Mouse (Mus musculus): ENCODE measurements around the gene Ttbk1.

- TF ChIP-seq CTCF (IDR thresholded peaks at IDR 0.05; ENCODE audit: low read depth, low read length), result peak; percentile 64; the same call in 1 of the 2 replicates
- TF ChIP-seq POLR2A (IDR thresholded peaks at IDR 0.05; ENCODE audit: extremely low read depth, insufficient read depth, low read length), result no peak
Observed at GRCm38 (mm10) chr17:46393012-46393411, 94.5 kb downstream of the Ttbk1 start.
